Mouse (Mus musculus): Measurements from ENCODE around the gene Abcc1. TPM values are rescaled to one million over a fixed set of nuclear protein-coding genes. Genes with fewer than 3 reads are reported as not detected.

The Abcc1 gene
- total RNA-seq, 2 experiments from 2014 or later, result 13.3 to 17.4 TPM

DNA sequence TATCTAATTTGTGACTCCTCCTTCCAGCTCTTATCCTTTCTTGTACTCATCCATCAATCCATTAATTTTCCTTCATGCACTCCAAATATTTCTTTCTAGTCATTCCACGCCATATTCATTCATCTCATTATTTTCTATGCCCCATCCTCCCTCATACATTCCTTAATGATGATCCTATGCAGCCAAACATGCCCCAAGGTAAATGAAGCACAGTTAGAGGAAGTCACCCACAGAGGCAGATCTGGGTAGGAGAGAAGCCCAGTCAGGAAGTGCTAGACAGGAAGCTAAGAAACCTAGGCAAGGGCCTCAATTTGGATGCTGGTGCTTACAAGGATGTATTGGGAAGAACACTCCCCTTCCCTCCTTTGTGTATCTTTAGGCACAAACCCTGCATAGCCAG lies 121.9 kb downstream of the Abcc1 start:
- no peak for ATAC-seq (ENCODE audit: poor library complexity, severe bottlenecking)

GRCm38 (mm10) chr16:14493491-14494114 lies 132.2 kb downstream of the Abcc1 start:
- ATAC-seq (ENCODE audit: poor library complexity, severe bottlenecking), result no peak

- no peak for ATAC-seq (ENCODE audit: poor library complexity, severe bottlenecking)
These were observed 140.4 kb downstream of the Abcc1 start for GRCm38 (mm10) chr16:14501649-14502360.

GRCm38 (mm10) chr16:14506461-14506860 lies 145.1 kb downstream of the Abcc1 start:
- no peak for ATAC-seq (ENCODE audit: poor library complexity, severe bottlenecking)

Other genes with a start within 250 kb of the Abcc1 start
- gene Nde1, start 198.3 kb upstream of the Abcc1 start, total RNA-seq (2015), result 41.4 and 42.3 TPM in 2 replicates
- 73.0 and 88.6 TPM in 2 replicates for gene Nde1, start 198.3 kb upstream of the Abcc1 start, total RNA-seq (2017)
- 41.1 and 46.4 TPM in 2 replicates for gene Marf1, start 198.2 kb upstream of the Abcc1 start, total RNA-seq (2015)
- 27.9 and 34.8 TPM in 2 replicates for gene Marf1, start 198.2 kb upstream of the Abcc1 start, total RNA-seq (2017)
- gene Myh11, start 70.2 kb upstream of the Abcc1 start, total RNA-seq (2015), result 0.02 TPM in 1 of 2 replicates, not detected in the other
- gene Myh11, start 70.2 kb upstream of the Abcc1 start, total RNA-seq (2017), result 0.04 TPM in 1 of 2 replicates, not detected in the other
- 70.0 and 77.0 TPM in 2 replicates for gene Fopnl, start 44.2 kb upstream of the Abcc1 start, total RNA-seq (2015)
- gene Fopnl, start 44.2 kb upstream of the Abcc1 start, total RNA-seq (2017), result 31.8 and 39.4 TPM in 2 replicates
- not detected in 2 replicates for gene A630010A05Rik, start 200.8 kb downstream of the Abcc1 start, total RNA-seq (2015)
- gene A630010A05Rik, start 200.8 kb downstream of the Abcc1 start, total RNA-seq (2017), result not detected in 2 replicates